Mouse (Mus musculus) ES-Bruce4 (cell line): Measurements from ENCODE around the gene Wdr5b.

Experiments
- CTCF ChIP-seq: IDR thresholded peaks from one replicate; pipeline ENCODE4 v1.8.1; 2011; ENCODE audit warnings: low read depth, low read length
- POLR2A ChIP-seq: IDR thresholded peaks from one replicate; pipeline ENCODE4 v1.8.1; 2011; ENCODE audit warnings: low read length; ENCODE audit not compliant: insufficient read depth

DNA sequence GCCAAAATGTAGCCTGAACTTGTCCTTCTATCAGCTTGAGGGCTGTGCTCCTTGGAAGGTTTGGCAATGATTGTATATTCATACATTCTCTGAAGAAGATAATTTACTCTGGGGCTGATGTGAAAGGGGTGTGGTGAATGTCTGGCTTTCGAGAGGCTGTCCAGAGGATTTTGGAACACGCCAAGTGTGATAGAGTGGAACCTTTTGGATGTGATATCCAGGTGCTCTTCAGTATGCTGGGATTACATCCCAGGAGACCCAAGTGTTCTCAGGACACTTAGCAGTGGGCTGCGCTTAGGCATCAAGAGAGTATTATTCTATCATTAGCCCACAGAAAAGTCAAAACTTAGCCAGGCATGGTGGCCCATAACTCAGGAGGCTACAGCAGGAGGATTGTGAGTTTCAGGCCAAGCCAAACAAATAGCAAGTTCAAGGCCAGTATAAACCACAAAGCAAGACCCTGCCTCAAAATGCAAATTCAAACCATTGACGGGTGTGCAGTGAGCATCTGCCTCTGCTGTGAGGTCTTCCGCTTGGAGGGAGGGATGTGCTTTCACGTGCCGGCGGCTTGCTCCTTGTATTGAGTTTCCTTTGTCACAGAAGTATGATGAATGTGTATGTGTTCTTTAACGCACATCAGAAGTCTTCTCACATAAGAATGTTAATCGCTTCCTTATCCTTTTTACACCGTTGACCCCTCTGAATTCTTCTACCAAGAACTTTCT lies 50.0 kb downstream of the Wdr5b start:
- TF ChIP-seq CTCF, result no peak
- TF ChIP-seq POLR2A, result no peak
